Mouse (Mus musculus) lung, postnatal 10 days (tissue): ENCODE measurements at regions not wholly inside any gene's neighbourhood (a gene's known extent, or its start where the extent isn't known, plus 50 kb on each side); places are given as distances from the start of the nearest gene placed in this dataset.
A peak's percentile ranks its signal among the peaks of the same experiment; 100 is the strongest.

Experiments
- DNase-seq: peaks from one replicate; pipeline ENCODE4 v3.0.0; 2021

- peak; percentile 72 for DNase-seq
Measured at GRCm38 (mm10) chr17:80825971-80826730, 97.9 kb upstream of the Map4k3 start.

- peak; percentile 77 for DNase-seq
Measured at GRCm38 (mm10) chr17:80825518-80825901, 97.2 kb upstream of the Map4k3 start.

GRCm38 (mm10) chr17:80824826-80825517 lies 96.7 kb upstream of the Map4k3 start:
- no peak for DNase-seq

GRCm38 (mm10) chr17:80824261-80824660 lies 96.0 kb upstream of the Map4k3 start:
- DNase-seq = no peak

GRCm38 (mm10) chr17:80820888-80821287 lies 92.6 kb upstream of the Map4k3 start:
- DNase-seq = no peak

GRCm38 (mm10) chr17:80818477-80819028 lies 90.3 kb upstream of the Map4k3 start:
- DNase-seq = no peak

GRCm38 (mm10) chr17:80815747-80816146 lies 87.5 kb upstream of the Map4k3 start:
- no peak for DNase-seq

GRCm38 (mm10) chr17:80813194-80813593 lies 84.9 kb upstream of the Map4k3 start:
- DNase-seq = no peak

- no peak for DNase-seq
Measured at GRCm38 (mm10) chr17:80809275-80809674, 81.0 kb upstream of the Map4k3 start.

- peak; percentile 60 for DNase-seq
Measured at GRCm38 (mm10) chr17:80808069-80808468, 79.8 kb upstream of the Map4k3 start.

GRCm38 (mm10) chr17:80803361-80803915 lies 75.2 kb upstream of the Map4k3 start:
- DNase-seq = peak; percentile 77

- peak; percentile 77 for DNase-seq
Measured at GRCm38 (mm10) chr17:80802622-80803021, 74.3 kb upstream of the Map4k3 start.

- no peak for DNase-seq
Measured at GRCm38 (mm10) chr17:80801991-80802390, 73.7 kb upstream of the Map4k3 start.

- peak; percentile 89 for DNase-seq
Measured at GRCm38 (mm10) chr17:80801451-80801983, 73.2 kb upstream of the Map4k3 start.

GRCm38 (mm10) chr17:80800877-80801276 lies 72.6 kb upstream of the Map4k3 start:
- no peak for DNase-seq

- DNase-seq = no peak
Measured at GRCm38 (mm10) chr17:80800454-80800853, 72.2 kb upstream of the Map4k3 start.

GRCm38 (mm10) chr17:80799061-80799460 lies 70.8 kb upstream of the Map4k3 start:
- DNase-seq = no peak

GRCm38 (mm10) chr17:80798281-80798980 lies 70.1 kb upstream of the Map4k3 start:
- no peak for DNase-seq

GRCm38 (mm10) chr17:80796790-80797189 lies 68.5 kb upstream of the Map4k3 start:
- DNase-seq = no peak

- DNase-seq = no peak
Measured at GRCm38 (mm10) chr17:80796386-80796785, 68.1 kb upstream of the Map4k3 start.

GRCm38 (mm10) chr17:80795453-80796105 lies 67.3 kb upstream of the Map4k3 start:
- DNase-seq = no peak

GRCm38 (mm10) chr17:80792605-80793004 lies 64.3 kb upstream of the Map4k3 start:
- no peak for DNase-seq
